Mouse (Mus musculus) liver, postnatal 0 days (tissue): ENCODE results near the gene C5ar1. TPM values are rescaled to one million over a fixed set of nuclear protein-coding genes. Genes with fewer than 3 reads are reported as not detected.

Experiments used
- ATAC-seq: fragments of 200-750 bp; cut with Nextera tagmentation; 2 replicates; pipeline ENCODE4 v1.8.0; 2017; ENCODE audit warnings: mild to moderate bottlenecking, moderate library complexity
- DNase-seq: peaks from one replicate; pipeline ENCODE4 v3.0.0-alpha.2; 2016
- H3K27ac ChIP-seq: fragments of 300-500 bp; sonication (generic); 2 replicates; pipeline ENCODE4 v1.5.1; 2014; ENCODE audit warnings: antibody characterized with exemption, moderate library complexity, mild to moderate bottlenecking, low read depth
- H3K27me3 ChIP-seq: fragments of 300-500 bp; sonication (generic); 2 replicates; pipeline ENCODE4 v1.6.1; 2014; ENCODE audit warnings: low read length, control low read depth, mixed read lengths; ENCODE audit not compliant: insufficient read depth
- H3K36me3 ChIP-seq: fragments of 300-500 bp; sonication (generic); replicated peaks from 2 replicates; pipeline ENCODE4 v1.6.1; 2014; ENCODE audit warnings: mild to moderate bottlenecking, control low read depth, low read length, moderate library complexity, mixed read lengths; ENCODE audit not compliant: insufficient read depth
- H3K4me1 ChIP-seq: fragments of 300-500 bp; sonication (generic); 2 replicates; pipeline ENCODE4 v1.6.1; 2014; ENCODE audit warnings: antibody characterized with exemption, mild to moderate bottlenecking, control low read depth; ENCODE audit not compliant: insufficient read depth
- H3K4me2 ChIP-seq: fragments of 300-500 bp; sonication (generic); 2 replicates; pipeline ENCODE4 v1.6.1; 2014; ENCODE audit warnings: low read depth, mild to moderate bottlenecking, low read length, moderate library complexity, mixed read lengths
- H3K4me3 ChIP-seq: fragments of 300-500 bp; sonication (generic); 2 replicates; pipeline ENCODE4 v1.5.1; 2014; ENCODE audit warnings: low read depth, low read length
- H3K9ac ChIP-seq: fragments of 300-500 bp; sonication (generic); replicated peaks from 2 replicates; pipeline ENCODE4 v1.6.1; 2014; ENCODE audit warnings: mild to moderate bottlenecking, moderate library complexity
- H3K9me3 ChIP-seq: fragments of 300-500 bp; sonication (generic); 2 replicates; pipeline ENCODE4 v1.6.1; 2016; ENCODE audit warnings: mild to moderate bottlenecking, control low read depth, low read length, mixed read lengths
- CTCF ChIP-seq: sonication (generic); IDR thresholded peaks from 2 replicates; pipeline ENCODE4 v1.5.1; 2016; ENCODE audit warnings: antibody characterized with exemption, low read depth
- EP300 ChIP-seq: IDR thresholded peaks from 2 replicates; pipeline ENCODE4 v1.6.1; 2016; ENCODE audit warnings: antibody characterized with exemption, low read depth, mild to moderate bottlenecking
- WGBS: fragments of 180-500 bp; shearing (Covaris S2); extraction: QIAGEN DNeasy Blood & Tissue Kit; methylation state at CpG from one replicate; pipeline ENCODE4 v1.1.7; 2014; ENCODE audit not compliant: insufficient replicate concordance; 5-methylcytosine and 5-hydroxymethylcytosine counted together
- polyA plus RNA-seq: library from polyadenylated mRNA; unstranded; fragments of >200 nt; fragmentation: Nextera tagmentation; extraction: Ambion mirVana; gene quantifications from 2 replicates; pipeline ENCODE4 v1.2.1, GENCODE M21; 2015

Gene C5ar1
- polyA plus RNA-seq, 1 experiment from 2014 or later, result 6.9 TPM

DNA sequence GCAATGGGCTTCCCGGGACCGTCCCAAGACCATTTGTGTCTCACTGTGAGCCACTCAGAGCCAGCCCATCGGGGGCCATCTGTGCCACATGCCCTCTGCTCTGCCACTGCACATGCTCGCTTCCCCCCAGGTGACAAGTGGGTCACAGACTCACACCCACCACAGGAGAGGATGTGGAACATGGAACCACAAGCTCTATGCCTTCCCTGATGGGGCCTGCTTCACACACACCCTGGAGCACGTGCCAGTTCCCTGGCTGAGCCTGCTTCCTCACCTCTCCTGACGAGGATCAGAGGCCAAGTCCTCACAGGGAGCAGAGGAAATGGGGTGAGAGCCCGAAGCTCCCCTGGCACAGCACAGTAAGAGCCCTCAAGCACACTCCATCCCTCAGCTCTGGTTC, 52.3 kb downstream of the C5ar1 start:
- TF ChIP-seq CTCF, result no peak
- TF ChIP-seq EP300, result no peak
- Histone ChIP-seq H3K4me3 (no peak overlapping the region), H3K27ac (no peak overlapping the region), H3K36me3 (peaks cover 35% of the 10 kb centered on the region), H3K27me3 (no peaks in the 10 kb centered on the region), H3K9ac (no peak overlapping the region), H3K4me1 (no peaks in the 10 kb centered on the region), H3K4me2 (no peak overlapping the region), H3K9me3 (no peaks in the 10 kb centered on the region)
- DNase-seq (no peak), ATAC-seq (peak; percentile 28; the same call in 1 of the 2 replicates)
- WGBS, result 69% methylated on average over 7 of the region's 7 CpGs

DNA sequence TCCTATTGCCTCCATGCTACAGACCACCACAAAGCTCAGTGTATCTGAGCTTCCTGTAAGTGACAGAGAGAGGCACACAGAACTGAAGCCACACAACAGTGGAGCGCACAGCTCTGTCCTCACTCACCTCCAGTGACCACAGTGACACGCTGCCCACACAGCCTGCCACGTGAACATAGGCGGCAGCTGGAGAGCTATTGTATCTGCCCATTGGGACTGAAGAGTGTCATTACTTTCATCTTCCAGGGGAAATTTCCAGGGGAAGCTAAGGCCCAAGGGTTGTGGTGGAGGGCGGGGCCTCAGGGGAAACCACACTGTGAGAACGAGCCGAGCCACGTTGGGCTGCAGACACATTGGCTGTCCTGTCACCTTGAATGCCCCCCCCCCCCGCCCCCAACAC, 54.5 kb downstream of the C5ar1 start:
- TF ChIP-seq CTCF (no peak), EP300 (no peak)
- ATAC-seq (no peak), DNase-seq (no peak)
- no peaks in the 10 kb centered on the region for H3K27me3 ChIP-seq
- H3K9me3 ChIP-seq, result no peaks in the 10 kb centered on the region
- H3K4me1 ChIP-seq, result no peaks in the 10 kb centered on the region
- H3K4me2 ChIP-seq, result no peak overlapping the region
- no peak overlapping the region for H3K27ac ChIP-seq
- H3K36me3 ChIP-seq, result peaks cover 27% of the 10 kb centered on the region
- 65% methylated on average over 8 of the region's 9 CpGs for WGBS
- no peak overlapping the region for H3K9ac ChIP-seq
- no peak overlapping the region for H3K4me3 ChIP-seq

DNA sequence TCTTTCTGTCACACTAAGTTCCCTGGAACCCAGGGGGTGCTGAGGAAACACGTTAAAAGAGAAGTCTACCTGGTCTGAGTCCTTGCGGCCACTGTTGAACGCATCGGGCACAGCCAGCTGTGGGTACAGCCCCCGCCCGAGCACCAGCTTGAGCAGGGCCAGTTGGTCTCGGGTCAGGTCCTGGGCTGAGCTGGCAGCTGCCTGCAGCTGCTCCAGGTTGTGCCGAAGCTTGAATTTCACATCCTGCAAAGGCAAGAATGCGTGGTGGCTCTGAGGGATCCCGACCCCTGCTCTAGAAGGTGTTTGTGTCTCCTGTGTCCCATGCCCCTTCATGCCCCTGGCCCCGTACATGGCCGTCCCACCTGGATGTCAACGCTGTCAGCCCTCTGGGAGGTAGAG, 55.8 kb downstream of the C5ar1 start:
- no peak for DNase-seq
- TF ChIP-seq CTCF (no peak), EP300 (no peak)
- WGBS, result 88% methylated on average over 13 of the region's 13 CpGs
- no peaks in the 10 kb centered on the region for H3K4me1 ChIP-seq
- no peak overlapping the region for H3K4me3 ChIP-seq
- H3K4me2 ChIP-seq, result no peak overlapping the region
- no peak overlapping the region for H3K27ac ChIP-seq
- no peaks in the 10 kb centered on the region for H3K9me3 ChIP-seq
- no peaks in the 10 kb centered on the region for H3K27me3 ChIP-seq
- H3K36me3 ChIP-seq, result peaks cover 25% of the 10 kb centered on the region
- ATAC-seq, result no peak
- no peak overlapping the region for H3K9ac ChIP-seq

DNA sequence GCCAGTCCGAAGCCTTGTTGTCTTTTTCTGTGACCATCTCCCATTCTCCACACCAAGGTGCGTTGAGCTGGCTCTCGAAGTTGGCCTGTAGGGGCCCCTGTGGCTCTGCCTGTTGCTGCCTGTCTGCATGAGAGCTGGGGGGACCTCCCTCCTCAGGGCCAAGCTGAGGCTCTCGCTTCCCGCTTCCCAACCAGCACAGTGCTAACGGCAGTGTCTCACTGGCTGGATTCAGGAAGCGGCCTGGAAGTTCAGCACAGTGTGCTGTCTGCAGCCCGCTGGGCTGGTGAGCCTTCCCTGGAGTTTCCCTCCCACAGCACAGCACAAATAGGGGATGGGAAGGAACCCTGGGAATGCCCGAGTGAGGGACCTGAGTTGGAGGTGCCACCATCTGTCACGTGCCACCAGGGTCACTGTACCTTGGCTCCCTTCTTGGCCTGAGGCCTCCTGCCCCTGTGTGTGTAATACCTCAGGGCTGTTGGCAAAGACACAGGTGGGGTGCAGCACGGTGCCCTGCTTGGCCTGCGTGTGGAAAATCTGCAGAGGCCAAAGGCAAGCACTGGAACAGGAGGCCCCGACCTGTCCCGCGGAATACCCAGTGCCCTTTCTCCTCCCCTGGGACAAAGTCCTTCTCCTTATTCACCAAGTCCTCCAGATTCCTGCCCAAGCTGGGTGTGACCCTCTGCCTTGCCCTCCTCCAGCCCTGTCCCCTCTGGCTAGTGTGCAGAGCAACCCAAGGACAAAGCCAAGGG, 56.4 kb downstream of the C5ar1 start:
- 81% methylated on average over 15 of the region's 15 CpGs for WGBS
- no peaks in the 10 kb centered on the region for H3K9me3 ChIP-seq
- no peak for DNase-seq

DNA sequence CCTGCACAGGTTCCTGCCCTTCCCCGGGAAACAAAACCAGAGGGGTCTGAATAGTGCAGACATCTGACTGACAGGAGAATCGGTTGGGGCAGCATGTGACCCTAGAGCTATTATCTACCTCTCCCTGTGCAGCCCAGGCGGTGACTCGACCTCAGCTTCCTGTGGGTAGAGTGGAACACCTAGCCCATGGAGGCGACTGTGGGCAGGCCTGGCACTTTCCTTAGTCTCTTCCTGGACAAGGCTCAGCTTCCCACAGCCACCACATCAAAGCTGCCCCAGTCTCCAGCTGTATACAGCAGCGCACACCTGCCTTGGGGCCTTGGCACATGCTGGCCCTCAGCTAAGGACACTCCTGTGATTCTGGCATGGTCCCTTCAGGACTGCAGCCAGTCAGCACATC, 58.2 kb downstream of the C5ar1 start:
- 41% methylated on average over 6 of the region's 6 CpGs for WGBS

More for the DNA sequence above, 56.4 kb downstream of the C5ar1 start:
- no peaks in the 10 kb centered on the region for H3K27me3 ChIP-seq
- no peak overlapping the region for H3K27ac ChIP-seq
- H3K36me3 ChIP-seq, result peaks cover 30% of the 10 kb centered on the region
- no peak for TF ChIP-seq CTCF
- no peak for TF ChIP-seq EP300
- ATAC-seq, result no peak
- H3K4me1 ChIP-seq, result no peaks in the 10 kb centered on the region
- H3K9ac ChIP-seq, result no peak overlapping the region
- no peak overlapping the region for H3K4me2 ChIP-seq
- H3K4me3 ChIP-seq, result no peak overlapping the region

DNA sequence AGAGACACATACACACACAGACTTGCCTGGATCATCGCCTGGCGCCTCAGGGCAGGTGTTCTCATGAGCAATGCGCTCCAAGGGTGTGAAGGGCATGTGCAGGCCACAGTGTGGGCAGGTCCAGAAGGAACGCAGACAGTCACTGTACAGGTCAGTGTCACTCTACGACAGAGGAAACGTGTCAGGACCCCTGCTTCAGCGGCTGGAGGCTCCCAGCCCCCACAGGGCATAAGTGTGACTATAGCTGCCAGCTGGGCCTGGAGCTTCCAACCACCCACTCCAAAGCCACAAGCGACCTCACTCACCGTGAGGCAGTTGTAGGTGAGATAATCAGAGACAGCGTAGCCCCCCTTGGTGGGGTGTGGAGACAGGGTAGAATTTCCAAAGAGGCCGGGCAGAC, 60.8 kb downstream of the C5ar1 start:
- TF ChIP-seq EP300, result no peak
- no peak for TF ChIP-seq CTCF
- no peak for DNase-seq
- WGBS, result 79% methylated on average over 11 of the region's 11 CpGs
- Histone ChIP-seq H3K36me3 (peaks cover 20% of the 10 kb centered on the region), H3K27ac (no peak overlapping the region), H3K4me3 (no peak overlapping the region), H3K9ac (no peak overlapping the region), H3K9me3 (no peaks in the 10 kb centered on the region), H3K27me3 (no peaks in the 10 kb centered on the region), H3K4me1 (no peaks in the 10 kb centered on the region), H3K4me2 (no peak overlapping the region)
- ATAC-seq, result no peak

More for the DNA sequence above, 58.2 kb downstream of the C5ar1 start:
- ATAC-seq (no peak), DNase-seq (no peak)
- Histone ChIP-seq H3K4me1 (no peaks in the 10 kb centered on the region), H3K9me3 (no peaks in the 10 kb centered on the region), H3K4me2 (no peak overlapping the region), H3K9ac (no peak overlapping the region), H3K27ac (no peak overlapping the region), H3K4me3 (no peak overlapping the region), H3K36me3 (peaks cover 27% of the 10 kb centered on the region), H3K27me3 (no peaks in the 10 kb centered on the region)
- no peak for TF ChIP-seq EP300
- no peak for TF ChIP-seq CTCF
